Mouse (Mus musculus) small intestine, adult 2 months (tissue): ENCODE data around the gene Dnajc4.

ENCODE experiments used
- CTCF ChIP-seq: fragments of 200-500 bp; IDR thresholded peaks from 2 replicates; pipeline ENCODE4 v1.5.1; 2012; ENCODE audit warnings: low read depth, mild to moderate bottlenecking, control low read depth, inconsistent platforms, low read length, moderate library complexity, mixed read lengths; ENCODE audit not compliant: insufficient replicate concordance, insufficient read length; ENCODE audit errors: extremely low read depth
- POLR2A ChIP-seq: fragments of 200-500 bp; IDR thresholded peaks from 2 replicates; pipeline ENCODE4 v1.6.1; 2012; ENCODE audit warnings: low read depth, mild to moderate bottlenecking, control low read depth, inconsistent platforms, low read length, moderate library complexity

DNA sequence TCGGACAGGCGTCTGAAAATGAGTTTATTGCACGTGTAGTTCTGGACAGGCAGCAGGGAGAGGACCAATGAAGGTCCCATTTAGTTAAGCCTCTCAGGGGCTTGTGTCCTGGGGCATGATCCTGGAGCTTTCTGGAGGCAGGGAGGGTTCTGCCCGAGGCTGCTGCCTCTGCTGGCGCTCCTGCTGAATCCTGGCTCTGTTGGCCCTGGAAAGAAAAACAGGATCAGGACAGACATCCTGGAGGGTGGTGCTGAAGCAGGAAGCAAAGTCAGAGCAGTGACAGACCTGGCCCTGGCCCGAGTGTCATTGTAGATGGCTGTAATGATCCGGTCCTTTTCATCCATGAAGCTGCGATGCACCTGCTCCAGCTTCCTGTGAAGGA is 4.5 kb downstream of the Dnajc4 start:
- TF ChIP-seq CTCF (no peak), POLR2A (no peak)
